Mouse (Mus musculus): ENCODE results near the gene Rbm10.

The Rbm10 gene

GRCm38 (mm10) chrX:20617176-20617902 is at the start of gene Rbm10, which contains the start of gene Ndufb11:
Rbm10 (plus strand) TSS chrX:20617503.
Ndufb11 (minus strand) TSS chrX:20617619.
- peak; percentile 85 for DNase-seq (ENCODE audit: inconsistent ontology term)

- DNase-seq (ENCODE audit: inconsistent ontology term): no peak
These were observed 46.3 kb upstream of the Rbm10 start for GRCm38 (mm10) chrX:20571024-20571423.

GRCm38 (mm10) chrX:20572683-20573082 is 44.6 kb upstream of the Rbm10 start:
- DNase-seq (ENCODE audit: inconsistent ontology term): no peak

GRCm38 (mm10) chrX:20573927-20574326 is 43.4 kb upstream of the Rbm10 start:
- DNase-seq (ENCODE audit: inconsistent ontology term): no peak

GRCm38 (mm10) chrX:20587968-20588367 is 29.3 kb upstream of the Rbm10 start:
- DNase-seq (ENCODE audit: inconsistent ontology term): no peak

GRCm38 (mm10) chrX:20608500-20608899 is 8.8 kb upstream of the Rbm10 start:
- no peak for DNase-seq (ENCODE audit: inconsistent ontology term)

GRCm38 (mm10) chrX:20616861-20617175 is 485 bp upstream of the Rbm10 start:
- DNase-seq (ENCODE audit: inconsistent ontology term): no peak

GRCm38 (mm10) chrX:20617903-20618399 is 648 bp downstream of the Rbm10 start:
- DNase-seq (ENCODE audit: inconsistent ontology term): no peak

GRCm38 (mm10) chrX:20638141-20638540 is 20.8 kb downstream of the Rbm10 start:
- DNase-seq (ENCODE audit: inconsistent ontology term): no peak

GRCm38 (mm10) chrX:20644780-20645179 is 27.5 kb downstream of the Rbm10 start:
- no peak for DNase-seq (ENCODE audit: inconsistent ontology term)

- DNase-seq (ENCODE audit: inconsistent ontology term): no peak
These were observed 40.3 kb downstream of the Rbm10 start for GRCm38 (mm10) chrX:20657593-20657992.

- DNase-seq (ENCODE audit: inconsistent ontology term): peak; percentile 81
These were observed 40.8 kb downstream of the Rbm10 start, which contains the start of gene Uba1 for GRCm38 (mm10) chrX:20658026-20658652. Uba1 (plus strand) TSS chrX:20658326.

- DNase-seq (ENCODE audit: inconsistent ontology term): no peak
These were observed 41.6 kb downstream of the Rbm10 start for GRCm38 (mm10) chrX:20658891-20659406.

GRCm38 (mm10) chrX:20662317-20662715 is 45.0 kb downstream of the Rbm10 start:
- DNase-seq (ENCODE audit: inconsistent ontology term): no peak

GRCm38 (mm10) chrX:20662716-20663443 is 45.6 kb downstream of the Rbm10 start:
- peak; percentile 89 for DNase-seq (ENCODE audit: inconsistent ontology term)

- DNase-seq (ENCODE audit: inconsistent ontology term): peak; percentile 5
These were observed 46.1 kb downstream of the Rbm10 start for GRCm38 (mm10) chrX:20663444-20663790.

GRCm38 (mm10) chrX:20687519-20688067 is 70.3 kb downstream of the Rbm10 start, which contains the start of gene Cdk16:
Cdk16 (plus strand) TSS chrX:20687954.
- peak; percentile 92 for DNase-seq (ENCODE audit: inconsistent ontology term)

GRCm38 (mm10) chrX:20688068-20688547 is 70.8 kb downstream of the Rbm10 start:
- DNase-seq (ENCODE audit: inconsistent ontology term): peak; percentile 93

- DNase-seq (ENCODE audit: inconsistent ontology term): peak; percentile 79
These were observed 71.3 kb downstream of the Rbm10 start for GRCm38 (mm10) chrX:20688615-20689014.

- no peak for DNase-seq (ENCODE audit: inconsistent ontology term)
These were observed 74.3 kb downstream of the Rbm10 start for GRCm38 (mm10) chrX:20691566-20691965.

- no peak for DNase-seq (ENCODE audit: inconsistent ontology term)
These were observed 75.3 kb downstream of the Rbm10 start for GRCm38 (mm10) chrX:20692616-20693015.

- DNase-seq (ENCODE audit: inconsistent ontology term): no peak
These were observed 78.5 kb downstream of the Rbm10 start for GRCm38 (mm10) chrX:20695842-20696241.
